Mouse (Mus musculus) spleen, postnatal 14 days (tissue): ENCODE data around the gene Canx.
"Not testable (repeated sequence)": the region's sequence is repeated elsewhere in the genome, so short reads cannot be mapped to it uniquely, and the experiment has no call there.

ENCODE experiments used
- DNase-seq, 2 experiments: peaks; one replicate each; pipeline ENCODE4 v3.0.0; 2021 to 2022; ENCODE audit warnings: low spot score in 2 of 2

Gene Canx

GRCm38 (mm10) chr11:50325496-50326301 is at the start of gene Canx:
Canx (minus strand) TSS chr11:50325673.
- DNase-seq = peak; percentile 95 to 97

- DNase-seq = no peak
Measured at GRCm38 (mm10) chr11:50374286-50375015, 49.0 kb upstream of the Canx start.

GRCm38 (mm10) chr11:50373621-50374020 is 48.1 kb upstream of the Canx start:
- no peak for DNase-seq

GRCm38 (mm10) chr11:50373086-50373485 is 47.6 kb upstream of the Canx start:
- DNase-seq = no peak

- DNase-seq = no peak
Measured at GRCm38 (mm10) chr11:50371911-50372310, 46.4 kb upstream of the Canx start.

- peak; percentile 33 to 55 for DNase-seq
Measured at GRCm38 (mm10) chr11:50371399-50371841, 45.9 kb upstream of the Canx start.

- no peak for DNase-seq
Measured at GRCm38 (mm10) chr11:50370969-50371368, 45.5 kb upstream of the Canx start.

- DNase-seq = no peak
Measured at GRCm38 (mm10) chr11:50369360-50369911, 44.0 kb upstream of the Canx start.

- no peak for DNase-seq
Measured at GRCm38 (mm10) chr11:50367531-50367930, 42.1 kb upstream of the Canx start.

- no peak for DNase-seq
Measured at GRCm38 (mm10) chr11:50365322-50365721, 39.8 kb upstream of the Canx start.

GRCm38 (mm10) chr11:50364548-50364947 is 39.1 kb upstream of the Canx start:
- DNase-seq = peak; percentile 29 to 73

GRCm38 (mm10) chr11:50361282-50361681 is 35.8 kb upstream of the Canx start:
- not testable (repeated sequence) for DNase-seq

- DNase-seq = peak in 1 of 2 experiments; percentile 9
Measured at GRCm38 (mm10) chr11:50358950-50359861, 33.7 kb upstream of the Canx start.

GRCm38 (mm10) chr11:50355395-50355794 is 29.9 kb upstream of the Canx start:
- no peak for DNase-seq

GRCm38 (mm10) chr11:50354851-50355250 is 29.4 kb upstream of the Canx start:
- no peak for DNase-seq

GRCm38 (mm10) chr11:50354162-50354561 is 28.7 kb upstream of the Canx start, which contains the start of gene Cby3:
Cby3 (plus strand) TSS chr11:50354462.
- DNase-seq = no peak

GRCm38 (mm10) chr11:50352177-50352576 is 26.7 kb upstream of the Canx start:
- no peak for DNase-seq

- no peak for DNase-seq
Measured at GRCm38 (mm10) chr11:50346256-50347032, 21.0 kb upstream of the Canx start.

GRCm38 (mm10) chr11:50345486-50345885 is 20.0 kb upstream of the Canx start:
- no peak for DNase-seq

GRCm38 (mm10) chr11:50336891-50337290 is 11.4 kb upstream of the Canx start:
- no peak for DNase-seq

GRCm38 (mm10) chr11:50336126-50336525 is 10.7 kb upstream of the Canx start:
- DNase-seq = no peak
